Mouse (Mus musculus): ENCODE data around the gene Dcpp2.
"Not testable (repeated sequence)": the region's sequence is repeated elsewhere in the genome, so short reads cannot be mapped to it uniquely, and the experiment has no call there.

Gene Dcpp2

DNA sequence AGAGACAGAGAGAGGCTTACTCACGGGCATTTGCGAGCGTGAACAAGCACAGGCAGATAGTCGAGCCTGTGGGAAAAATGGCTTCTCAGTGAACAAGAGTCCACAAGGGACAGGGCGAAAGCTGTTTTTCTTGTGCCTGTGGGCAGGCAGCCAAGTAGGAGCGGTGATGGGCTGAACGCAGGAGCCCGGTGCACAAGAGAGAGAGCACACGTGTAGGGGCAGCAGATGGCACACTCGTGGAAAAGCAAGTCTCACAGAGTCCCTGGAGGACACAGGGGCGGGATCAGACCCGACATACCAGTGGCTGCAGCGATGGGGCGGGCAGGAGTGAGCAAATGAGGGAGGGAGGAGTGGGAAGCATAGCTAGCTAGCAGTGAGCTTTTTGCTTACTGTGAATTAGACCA lies 44.4 kb downstream of the Dcpp2 start:
- in situ Hi-C loops (cut with MboI, MseI): no loop called here

- in situ Hi-C loops (cut with MboI, MseI): no loop called here
These were observed 50.5 kb downstream of the Dcpp2 start for GRCm38 (mm10) chr17:23931157-23931556.

DNA sequence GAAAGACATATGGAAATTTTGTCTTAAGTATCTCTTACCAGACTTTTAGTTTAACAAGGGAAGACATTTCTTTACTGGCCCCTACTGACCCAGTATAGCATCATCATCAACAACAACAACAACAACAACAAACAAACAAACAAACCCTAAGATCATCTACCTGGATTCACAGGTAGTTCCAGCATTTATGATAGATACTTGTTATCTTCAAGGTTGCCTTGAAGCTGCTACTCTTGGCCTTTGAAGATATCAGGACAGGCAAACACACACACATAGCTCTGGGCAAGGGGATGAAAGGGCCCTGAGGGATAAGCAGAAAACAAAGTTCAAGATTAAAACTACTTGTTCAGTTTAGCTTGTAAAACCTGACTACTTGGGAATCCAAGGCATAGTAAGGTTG lies 60.7 kb downstream of the Dcpp2 start, which contains the start of gene Sbp:
Sbp (plus strand) TSS at position 301 of the 400 bp plus-strand sequence.
- in situ Hi-C loops (cut with MboI, MseI): no loop called here

GRCm38 (mm10) chr17:23947486-23947885 lies 66.8 kb downstream of the Dcpp2 start:
- in situ Hi-C loops (cut with MboI, MseI): not testable (repeated sequence)

- in situ Hi-C loops (cut with MboI, MseI): no loop called here
These were observed 68.4 kb downstream of the Dcpp2 start for GRCm38 (mm10) chr17:23949068-23949467.

All from regulatory T cell (primary cell).